18 mouse cellular contexts compared by ENCODE assay signal in the genomic region with DNA sequence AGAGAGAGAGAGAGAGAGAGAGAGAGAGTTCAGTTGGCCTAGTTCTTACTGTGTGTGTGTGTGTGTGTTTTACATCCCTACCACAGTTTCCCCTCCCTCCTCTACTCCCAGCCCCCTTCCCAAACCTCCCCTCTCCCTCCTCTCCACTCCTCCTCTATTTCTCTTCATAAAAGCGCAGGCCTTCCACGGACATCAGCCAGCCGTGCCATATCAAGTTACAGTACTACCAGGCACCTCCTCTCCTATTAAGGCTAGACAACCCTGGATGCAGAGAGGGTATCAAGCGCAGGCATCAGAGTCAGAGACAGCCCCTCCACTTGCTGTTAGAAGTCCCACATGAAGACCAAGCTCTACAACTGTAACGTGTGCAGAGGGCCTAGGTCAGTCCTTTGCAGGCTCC. TPM values are rescaled to one million over a fixed set of nuclear protein-coding genes. Genes with fewer than 3 reads are reported as not detected.
"Had no signal": no experiment of that assay in that cellular context is flagged by ENCODE, and none has a peak within 500 bp of the region (broad histone marks: within the 10 kb centered on the region; RNA-seq: fewer than 3 reads in every experiment).

No protein-coding gene starts in this region.

- H3K4me3 ChIP-seq: midbrain, embryonic 10.5 days; midbrain, embryonic 12.5 days; myocyte; neural tube, embryonic 13.5 days; neural tube, embryonic 15.5 days had no signal

- H3K36me3 ChIP-seq: midbrain, embryonic 10.5 days; midbrain, embryonic 12.5 days; neural tube, embryonic 13.5 days; neural tube, embryonic 15.5 days had no signal

- H3K9ac ChIP-seq: lung, embryonic 14.5 days; midbrain, embryonic 12.5 days; neural tube, embryonic 13.5 days; neural tube, embryonic 15.5 days had no signal

- H3K9me3 ChIP-seq: midbrain, embryonic 10.5 days; midbrain, embryonic 12.5 days; neural tube, embryonic 13.5 days; neural tube, embryonic 15.5 days had no signal

- ATAC-seq: midbrain, embryonic 16.5 days had no signal

- DNase-seq: lung, adult 18-20 months; lung, embryonic 14.5 days; lung, postnatal 10 days; lung, postnatal 4 days; midbrain, embryonic 14.5 days; retina, postnatal 1 day; right cerebral cortex, adult 18-20 months; right cerebral cortex, postnatal 25 days; right cerebral cortex, postnatal 4 days; spleen, adult 18-20 months; thymus, adult 18-20 months; thymus, postnatal 14 days had no signal

- H3K27ac ChIP-seq: midbrain, embryonic 10.5 days; midbrain, embryonic 12.5 days; neural tube, embryonic 13.5 days; neural tube, embryonic 15.5 days had no signal

- H3K4me2 ChIP-seq: lung, embryonic 14.5 days; midbrain, embryonic 12.5 days; neural tube, embryonic 13.5 days; neural tube, embryonic 15.5 days had no signal

- H3K4me1 ChIP-seq: midbrain, embryonic 10.5 days; midbrain, embryonic 12.5 days; neural tube, embryonic 13.5 days; neural tube, embryonic 15.5 days had no signal

RNA-seq across cellular contexts. Expression of gene Dock2, which starts 56.6 kb away (rescaled TPM):
- polyA plus RNA-seq: myocyte had no signal
